Mouse (Mus musculus): ENCODE results near the gene Desi1. TPM values are rescaled to one million over a fixed set of nuclear protein-coding genes. Genes with fewer than 3 reads are reported as not detected.
"Not testable (repeated sequence)": the region's sequence is repeated elsewhere in the genome, so short reads cannot be mapped to it uniquely, and the experiment has no call there.

Gene Desi1
- polyA plus RNA-seq, 2 experiments = 26.3 to 30.5 TPM

- Histone ChIP-seq H3K4me2 (replicated peaks; ENCODE audit: low read depth, low read length, severe bottlenecking) (no peak within 1 kb of the TSS), H3K4me1 (ENCODE audit: control insufficient read depth, insufficient read depth, low read length) (no peaks in the 10 kb centered on the region), H3K9ac (ENCODE audit: low read depth, low read length, severe bottlenecking) (no peak within 1 kb of the TSS), H3K4me3 (replicated peaks; ENCODE audit: low read length) (no peak within 1 kb of the TSS), H3K9me3 (ENCODE audit: control insufficient read depth, low read length) (no peaks in the 10 kb centered on the region), H3K27me3 (ENCODE audit: control insufficient read depth, insufficient read depth, low read length) (no peaks in the 10 kb centered on the region), H3K36me3 (ENCODE audit: control insufficient read depth, insufficient read depth, low read length) (no peaks in the 10 kb centered on the region), H3K27ac (replicated peaks; ENCODE audit: low read depth, low read length) (no peak within 1 kb of the TSS)
- no peak for ATAC-seq (ENCODE audit: low FRiP score, low read depth)
- no peak for TF ChIP-seq POLR2A (IDR thresholded peaks at IDR 0.05; ENCODE audit: borderline replicate concordance, extremely low read depth, insufficient read depth, insufficient read length)
- WGBS = 97% methylated on average over 23 of the region's 23 CpGs
- DNase-seq (ENCODE audit: low spot score) = no peak
These were observed 53.3 kb downstream of the Desi1 start, which contains the start of gene 1700029P11Rik for GRCm38 (mm10) chr15:81980321-81980720. 1700029P11Rik (plus strand) TSS chr15:81980540.

GRCm38 (mm10) chr15:81975156-81975555 lies 58.5 kb downstream of the Desi1 start:
- not testable (repeated sequence) for DNase-seq (ENCODE audit: low spot score); H3K4me1 ChIP-seq (ENCODE audit: control insufficient read depth, insufficient read depth, low read length); H3K27ac ChIP-seq (replicated peaks; ENCODE audit: low read depth, low read length); ATAC-seq (ENCODE audit: low FRiP score, low read depth); H3K36me3 ChIP-seq (ENCODE audit: control insufficient read depth, insufficient read depth, low read length); H3K9ac ChIP-seq (ENCODE audit: low read depth, low read length, severe bottlenecking); H3K4me2 ChIP-seq (replicated peaks; ENCODE audit: low read depth, low read length, severe bottlenecking); H3K27me3 ChIP-seq (ENCODE audit: control insufficient read depth, insufficient read depth, low read length); H3K4me3 ChIP-seq (replicated peaks; ENCODE audit: low read length); H3K9me3 ChIP-seq (ENCODE audit: control insufficient read depth, low read length)
- 92% methylated on average over 8 of the region's 8 CpGs for WGBS

- H3K27ac ChIP-seq (replicated peaks; ENCODE audit: low read depth, low read length); H3K4me3 ChIP-seq (replicated peaks; ENCODE audit: low read length); H3K27me3 ChIP-seq (ENCODE audit: control insufficient read depth, insufficient read depth, low read length); H3K36me3 ChIP-seq (ENCODE audit: control insufficient read depth, insufficient read depth, low read length); H3K4me1 ChIP-seq (ENCODE audit: control insufficient read depth, insufficient read depth, low read length); H3K4me2 ChIP-seq (replicated peaks; ENCODE audit: low read depth, low read length, severe bottlenecking); H3K9ac ChIP-seq (ENCODE audit: low read depth, low read length, severe bottlenecking); ATAC-seq (ENCODE audit: low FRiP score, low read depth); DNase-seq (ENCODE audit: low spot score); H3K9me3 ChIP-seq (ENCODE audit: control insufficient read depth, low read length): not testable (repeated sequence)
- WGBS = 93% methylated on average over 4 of the region's 4 CpGs
These were observed 63.2 kb downstream of the Desi1 start for GRCm38 (mm10) chr15:81970498-81970897.

GRCm38 (mm10) chr15:81969635-81970034 lies 64.0 kb downstream of the Desi1 start:
- not testable (repeated sequence) for H3K27me3 ChIP-seq (ENCODE audit: control insufficient read depth, insufficient read depth, low read length); DNase-seq (ENCODE audit: low spot score); H3K4me2 ChIP-seq (replicated peaks; ENCODE audit: low read depth, low read length, severe bottlenecking); H3K9ac ChIP-seq (ENCODE audit: low read depth, low read length, severe bottlenecking); H3K27ac ChIP-seq (replicated peaks; ENCODE audit: low read depth, low read length); H3K4me1 ChIP-seq (ENCODE audit: control insufficient read depth, insufficient read depth, low read length); H3K36me3 ChIP-seq (ENCODE audit: control insufficient read depth, insufficient read depth, low read length); H3K9me3 ChIP-seq (ENCODE audit: control insufficient read depth, low read length); H3K4me3 ChIP-seq (replicated peaks; ENCODE audit: low read length); ATAC-seq (ENCODE audit: low FRiP score, low read depth)
- WGBS = 73% methylated on average over 6 of the region's 6 CpGs

- ATAC-seq (ENCODE audit: low FRiP score, low read depth) (no peak), DNase-seq (ENCODE audit: low spot score) (peak; percentile 11)
- Histone ChIP-seq H3K4me1 (ENCODE audit: control insufficient read depth, insufficient read depth, low read length) (no peaks in the 10 kb centered on the region), H3K27ac (replicated peaks; ENCODE audit: low read depth, low read length) (no peak overlapping the region), H3K4me2 (replicated peaks; ENCODE audit: low read depth, low read length, severe bottlenecking) (no peak overlapping the region), H3K4me3 (replicated peaks; ENCODE audit: low read length) (no peak overlapping the region), H3K27me3 (ENCODE audit: control insufficient read depth, insufficient read depth, low read length) (no peaks in the 10 kb centered on the region), H3K36me3 (ENCODE audit: control insufficient read depth, insufficient read depth, low read length) (no peaks in the 10 kb centered on the region), H3K9ac (ENCODE audit: low read depth, low read length, severe bottlenecking) (no peak overlapping the region), H3K9me3 (ENCODE audit: control insufficient read depth, low read length) (no peaks in the 10 kb centered on the region; the same call in 1 of the 2 replicates)
- WGBS = 36% methylated on average over 7 of the region's 7 CpGs
- no peak for TF ChIP-seq POLR2A (IDR thresholded peaks at IDR 0.05; ENCODE audit: borderline replicate concordance, extremely low read depth, insufficient read depth, insufficient read length)
These were observed 64.5 kb downstream of the Desi1 start for GRCm38 (mm10) chr15:81969173-81969572.

GRCm38 (mm10) chr15:81968447-81968846 lies 65.2 kb downstream of the Desi1 start:
- no peak overlapping the region for H3K27ac ChIP-seq (replicated peaks; ENCODE audit: low read depth, low read length)
- H3K36me3 ChIP-seq (ENCODE audit: control insufficient read depth, insufficient read depth, low read length) = no peaks in the 10 kb centered on the region
- DNase-seq (ENCODE audit: low spot score) (no peak), ATAC-seq (ENCODE audit: low FRiP score, low read depth) (no peak)
- no peak overlapping the region for H3K9ac ChIP-seq (ENCODE audit: low read depth, low read length, severe bottlenecking)
- H3K4me2 ChIP-seq (replicated peaks; ENCODE audit: low read depth, low read length, severe bottlenecking) = no peak overlapping the region
- WGBS = 62% methylated on average over 2 of the region's 2 CpGs
- no peaks in the 10 kb centered on the region for H3K4me1 ChIP-seq (ENCODE audit: control insufficient read depth, insufficient read depth, low read length)
- no peaks in the 10 kb centered on the region for H3K27me3 ChIP-seq (ENCODE audit: control insufficient read depth, insufficient read depth, low read length)
- H3K9me3 ChIP-seq (ENCODE audit: control insufficient read depth, low read length) = no peaks in the 10 kb centered on the region; the same call in 1 of the 2 replicates
- no peak for TF ChIP-seq POLR2A (IDR thresholded peaks at IDR 0.05; ENCODE audit: borderline replicate concordance, extremely low read depth, insufficient read depth, insufficient read length)
- no peak overlapping the region for H3K4me3 ChIP-seq (replicated peaks; ENCODE audit: low read length)

Measured in limb, embryonic 14.5 days (tissue).